Mouse (Mus musculus): ENCODE data around the gene Stard8. TPM values are rescaled to one million over a fixed set of nuclear protein-coding genes. Genes with fewer than 3 reads are reported as not detected.
"Not testable (repeated sequence)": the region's sequence is repeated elsewhere in the genome, so short reads cannot be mapped to it uniquely, and the experiment has no call there.

Stard8 gene
- polyA plus RNA-seq, 1 experiment from 2014 or later: 7.5 TPM

GRCm38 (mm10) chrX:99071188-99071587 lies 68.1 kb downstream of the Stard8 start:
- H3K4me3 ChIP-seq (ENCODE audit: low read length): no peak overlapping the region
- H3K27me3 ChIP-seq (ENCODE audit: control insufficient read depth, insufficient read depth, low read length): no peaks in the 10 kb centered on the region
- no peak overlapping the region for H3K9ac ChIP-seq (ENCODE audit: low read depth, low read length)
- H3K27ac ChIP-seq (ENCODE audit: low read depth, low read length): no peak overlapping the region
- 89% methylated on average over 7 of the region's 7 CpGs for WGBS
- ATAC-seq (ENCODE audit: low FRiP score, low TSS enrichment): no peak
- no peak overlapping the region for H3K4me2 ChIP-seq (replicated peaks; ENCODE audit: low read depth, low read length)
- no peaks in the 10 kb centered on the region for H3K9me3 ChIP-seq (ENCODE audit: control insufficient read depth, low read length)
- no peaks in the 10 kb centered on the region for H3K4me1 ChIP-seq (ENCODE audit: control insufficient read depth, insufficient read depth, low read length)
- no peaks in the 10 kb centered on the region for H3K36me3 ChIP-seq (ENCODE audit: control insufficient read depth, insufficient read depth, low read length)

GRCm38 (mm10) chrX:99072596-99072995 lies 69.5 kb downstream of the Stard8 start:
- Histone ChIP-seq H3K36me3 (ENCODE audit: control insufficient read depth, insufficient read depth, low read length) (no peaks in the 10 kb centered on the region), H3K9ac (ENCODE audit: low read depth, low read length) (no peak overlapping the region), H3K9me3 (ENCODE audit: control insufficient read depth, low read length) (no peaks in the 10 kb centered on the region), H3K4me1 (ENCODE audit: control insufficient read depth, insufficient read depth, low read length) (no peaks in the 10 kb centered on the region), H3K4me2 (replicated peaks; ENCODE audit: low read depth, low read length) (no peak overlapping the region), H3K4me3 (ENCODE audit: low read length) (no peak overlapping the region), H3K27me3 (ENCODE audit: control insufficient read depth, insufficient read depth, low read length) (no peaks in the 10 kb centered on the region), H3K27ac (ENCODE audit: low read depth, low read length) (no peak overlapping the region)
- WGBS: 95% methylated on average over 13 of the region's 13 CpGs
- no peak for ATAC-seq (ENCODE audit: low FRiP score, low TSS enrichment)

- H3K36me3 ChIP-seq (ENCODE audit: control insufficient read depth, insufficient read depth, low read length): no peaks in the 10 kb centered on the region
- no peaks in the 10 kb centered on the region for H3K4me1 ChIP-seq (ENCODE audit: control insufficient read depth, insufficient read depth, low read length)
- no peak overlapping the region for H3K4me3 ChIP-seq (ENCODE audit: low read length)
- H3K9me3 ChIP-seq (ENCODE audit: control insufficient read depth, low read length): no peaks in the 10 kb centered on the region
- no peaks in the 10 kb centered on the region for H3K27me3 ChIP-seq (ENCODE audit: control insufficient read depth, insufficient read depth, low read length)
- no peak overlapping the region for H3K27ac ChIP-seq (ENCODE audit: low read depth, low read length)
- H3K9ac ChIP-seq (ENCODE audit: low read depth, low read length): no peak overlapping the region
- 74% methylated on average over 5 of the region's 5 CpGs for WGBS
- ATAC-seq (ENCODE audit: low FRiP score, low TSS enrichment): no peak
- no peak overlapping the region for H3K4me2 ChIP-seq (replicated peaks; ENCODE audit: low read depth, low read length)
Measured at GRCm38 (mm10) chrX:99075111-99075510, 72.1 kb downstream of the Stard8 start.

- Histone ChIP-seq H3K4me2 (replicated peaks; ENCODE audit: low read depth, low read length) (no peak overlapping the region), H3K27me3 (ENCODE audit: control insufficient read depth, insufficient read depth, low read length) (no peaks in the 10 kb centered on the region), H3K9ac (ENCODE audit: low read depth, low read length) (no peak overlapping the region), H3K27ac (ENCODE audit: low read depth, low read length) (no peak overlapping the region), H3K4me1 (ENCODE audit: control insufficient read depth, insufficient read depth, low read length) (no peaks in the 10 kb centered on the region), H3K4me3 (ENCODE audit: low read length) (no peak overlapping the region), H3K9me3 (ENCODE audit: control insufficient read depth, low read length) (no peaks in the 10 kb centered on the region), H3K36me3 (ENCODE audit: control insufficient read depth, insufficient read depth, low read length) (no peaks in the 10 kb centered on the region)
- no peak for ATAC-seq (ENCODE audit: low FRiP score, low TSS enrichment)
- 70% methylated on average over 4 of the region's 4 CpGs for WGBS
Measured at GRCm38 (mm10) chrX:99076460-99076859, 73.4 kb downstream of the Stard8 start.

GRCm38 (mm10) chrX:99078374-99078892 lies 75.4 kb downstream of the Stard8 start:
- not testable (repeated sequence) for H3K36me3 ChIP-seq (ENCODE audit: control insufficient read depth, insufficient read depth, low read length); H3K4me1 ChIP-seq (ENCODE audit: control insufficient read depth, insufficient read depth, low read length); H3K9me3 ChIP-seq (ENCODE audit: control insufficient read depth, low read length); H3K27ac ChIP-seq (ENCODE audit: low read depth, low read length); H3K4me3 ChIP-seq (ENCODE audit: low read length); H3K9ac ChIP-seq (ENCODE audit: low read depth, low read length); H3K4me2 ChIP-seq (replicated peaks; ENCODE audit: low read depth, low read length); H3K27me3 ChIP-seq (ENCODE audit: control insufficient read depth, insufficient read depth, low read length)
- peak; percentile 69 for ATAC-seq (ENCODE audit: low FRiP score, low TSS enrichment)
- WGBS: 73% methylated on average over 5 of the region's 7 CpGs

GRCm38 (mm10) chrX:99092704-99093103 lies 89.7 kb downstream of the Stard8 start:
- H3K36me3 ChIP-seq (ENCODE audit: control insufficient read depth, insufficient read depth, low read length): no peaks in the 10 kb centered on the region
- H3K4me2 ChIP-seq (replicated peaks; ENCODE audit: low read depth, low read length): no peak overlapping the region
- no peak overlapping the region for H3K9ac ChIP-seq (ENCODE audit: low read depth, low read length)
- H3K27ac ChIP-seq (ENCODE audit: low read depth, low read length): no peak overlapping the region
- H3K4me3 ChIP-seq (ENCODE audit: low read length): no peak overlapping the region
- H3K4me1 ChIP-seq (ENCODE audit: control insufficient read depth, insufficient read depth, low read length): no peaks in the 10 kb centered on the region
- 70% methylated on average over 2 of the region's 2 CpGs for WGBS
- peaks cover 4% of the 10 kb centered on the region; the same call in 1 of the 2 replicates for H3K27me3 ChIP-seq (ENCODE audit: control insufficient read depth, insufficient read depth, low read length)
- H3K9me3 ChIP-seq (ENCODE audit: control insufficient read depth, low read length): no peaks in the 10 kb centered on the region
- ATAC-seq (ENCODE audit: low FRiP score, low TSS enrichment): no peak

- H3K27ac ChIP-seq (ENCODE audit: low read depth, low read length); H3K4me3 ChIP-seq (ENCODE audit: low read length); H3K4me1 ChIP-seq (ENCODE audit: control insufficient read depth, insufficient read depth, low read length); H3K27me3 ChIP-seq (ENCODE audit: control insufficient read depth, insufficient read depth, low read length); H3K36me3 ChIP-seq (ENCODE audit: control insufficient read depth, insufficient read depth, low read length); H3K9ac ChIP-seq (ENCODE audit: low read depth, low read length); H3K9me3 ChIP-seq (ENCODE audit: control insufficient read depth, low read length); H3K4me2 ChIP-seq (replicated peaks; ENCODE audit: low read depth, low read length): not testable (repeated sequence)
- 78% methylated on average over 7 of the region's 10 CpGs for WGBS
- ATAC-seq (ENCODE audit: low FRiP score, low TSS enrichment): peak; percentile 91
Measured at GRCm38 (mm10) chrX:99111088-99111724, 108.2 kb downstream of the Stard8 start.

GRCm38 (mm10) chrX:99119510-99119909 lies 116.5 kb downstream of the Stard8 start:
- Histone ChIP-seq H3K4me1 (ENCODE audit: control insufficient read depth, insufficient read depth, low read length) (no peaks in the 10 kb centered on the region), H3K36me3 (ENCODE audit: control insufficient read depth, insufficient read depth, low read length) (no peaks in the 10 kb centered on the region), H3K27me3 (ENCODE audit: control insufficient read depth, insufficient read depth, low read length) (no peaks in the 10 kb centered on the region), H3K9me3 (ENCODE audit: control insufficient read depth, low read length) (no peaks in the 10 kb centered on the region), H3K9ac (ENCODE audit: low read depth, low read length) (no peak overlapping the region), H3K4me2 (replicated peaks; ENCODE audit: low read depth, low read length) (no peak overlapping the region), H3K27ac (ENCODE audit: low read depth, low read length) (no peak overlapping the region), H3K4me3 (ENCODE audit: low read length) (no peak overlapping the region)
- WGBS: 87% methylated on average over 5 of the region's 5 CpGs
- ATAC-seq (ENCODE audit: low FRiP score, low TSS enrichment): no peak
